Mouse (Mus musculus): ENCODE measurements at regions not wholly inside any gene's neighbourhood (a gene's known extent, or its start where the extent isn't known, plus 50 kb on each side); places are given as distances from the start of the nearest gene placed in this dataset.

- TF ChIP-seq CHD2 (IDR thresholded peaks at IDR 0.05; ENCODE audit: low read depth, low read length): no peak
- TF ChIP-seq ZNF384 (IDR thresholded peaks at IDR 0.05; ENCODE audit: low read depth, low read length): no peak
These were observed 877.9 kb downstream of the A830018L16Rik start for GRCm38 (mm10) chr1:12291787-12292186.
